Mouse (Mus musculus): ENCODE data around the gene Pigk.

DNA sequence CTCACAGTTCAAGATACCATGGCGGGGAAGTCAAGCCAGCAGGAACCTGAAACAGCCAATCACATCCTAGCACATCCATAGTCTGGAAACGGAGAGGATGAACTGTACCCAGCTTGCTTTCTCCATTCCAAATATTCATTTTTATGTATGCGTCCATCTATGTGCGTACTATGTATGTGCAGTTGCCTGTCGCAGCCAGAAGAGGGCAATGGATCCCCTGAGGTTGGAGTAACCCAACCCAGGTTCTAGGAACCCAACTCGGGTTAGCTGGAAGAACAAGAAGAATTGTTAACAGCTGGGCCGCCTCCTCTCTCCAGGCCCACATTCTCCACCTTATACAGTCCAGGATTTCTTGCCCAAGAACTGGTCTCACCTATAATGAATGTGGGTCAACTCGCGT is 237.0 kb downstream of the Pigk start:
- TF ChIP-seq GATA1 (IDR thresholded peaks at IDR 0.05; ENCODE audit: borderline replicate concordance, low read length) (no peak), FLI1 (IDR thresholded peaks at IDR 0.05; ENCODE audit: low read length) (no peak)
